Mouse (Mus musculus): ENCODE results near the gene Wdr61. TPM values are rescaled to one million over a fixed set of nuclear protein-coding genes. Genes with fewer than 3 reads are reported as not detected.
A peak's percentile ranks its signal among the peaks of the same experiment; 100 is the strongest.

Wdr61 gene
- polyA plus RNA-seq, 1 experiment from 2014 or later: 88.8 TPM

- peak; percentile 76 for ATAC-seq (ENCODE audit: low FRiP score, low read depth)
- Histone ChIP-seq H3K27me3 (no peaks in the 10 kb centered on the region), H3K9me3 (no peaks in the 10 kb centered on the region), H3K4me2 (no peak overlapping the region), H3K27ac (replicated peaks) (peak overlapping the region; percentile 72), H3K4me3 (no peak overlapping the region), H3K4me1 (replicated peaks) (peaks cover 15% of the 10 kb centered on the region), H3K36me3 (no peaks in the 10 kb centered on the region), H3K9ac (0 out of 2 replicates have a peak overlapping the region, but pooled peaks have one; percentile 5)
- 11% methylated on average over 21 of the region's 21 CpGs for WGBS
These were observed 18.1 kb upstream of the Wdr61 start for GRCm38 (mm10) chr9:54752201-54752943.

GRCm38 (mm10) chr9:54751684-54752083 is 17.4 kb upstream of the Wdr61 start:
- H3K27me3 ChIP-seq: no peaks in the 10 kb centered on the region
- no peak overlapping the region for H3K4me3 ChIP-seq
- WGBS: 82% methylated on average over 2 of the region's 2 CpGs
- H3K36me3 ChIP-seq: no peaks in the 10 kb centered on the region
- no peak overlapping the region for H3K9ac ChIP-seq
- H3K9me3 ChIP-seq: no peaks in the 10 kb centered on the region
- ATAC-seq (ENCODE audit: low FRiP score, low read depth): no peak
- H3K4me1 ChIP-seq (replicated peaks): peaks cover 15% of the 10 kb centered on the region
- no peak overlapping the region for H3K4me2 ChIP-seq
- no peak overlapping the region for H3K27ac ChIP-seq (replicated peaks)

- Histone ChIP-seq H3K9me3 (no peaks in the 10 kb centered on the region), H3K4me1 (replicated peaks) (peaks cover 23% of the 10 kb centered on the region), H3K27ac (replicated peaks) (no peak overlapping the region), H3K36me3 (no peaks in the 10 kb centered on the region), H3K27me3 (no peaks in the 10 kb centered on the region), H3K4me3 (no peak overlapping the region), H3K4me2 (no peak overlapping the region), H3K9ac (no peak overlapping the region)
- 80% methylated on average over 7 of the region's 7 CpGs for WGBS
- ATAC-seq (ENCODE audit: low FRiP score, low read depth): no peak
These were observed 16.1 kb upstream of the Wdr61 start for GRCm38 (mm10) chr9:54750215-54750981.

- H3K4me1 ChIP-seq (replicated peaks): 0 out of 2 replicates have a peak, but pooled peaks cover 8% of the 10 kb centered on the region
- H3K36me3 ChIP-seq: no peaks in the 10 kb centered on the region
- H3K27ac ChIP-seq (replicated peaks): no peak overlapping the region
- H3K9me3 ChIP-seq: no peaks in the 10 kb centered on the region
- no peak overlapping the region for H3K4me2 ChIP-seq
- no peaks in the 10 kb centered on the region for H3K27me3 ChIP-seq
- ATAC-seq (ENCODE audit: low FRiP score, low read depth): peak; percentile 45; the same call in 1 of the 2 replicates
- 20% methylated on average over 13 of the region's 13 CpGs for WGBS
- no peak overlapping the region for H3K4me3 ChIP-seq
- H3K9ac ChIP-seq: no peak overlapping the region
These were observed 11.5 kb upstream of the Wdr61 start for GRCm38 (mm10) chr9:54745740-54746370.

- no peak for ATAC-seq (ENCODE audit: low FRiP score, low read depth)
- Histone ChIP-seq H3K36me3 (no peaks in the 10 kb centered on the region), H3K27me3 (no peaks in the 10 kb centered on the region), H3K4me2 (no peak overlapping the region), H3K4me3 (no peak overlapping the region), H3K27ac (replicated peaks) (no peak overlapping the region), H3K9ac (no peak overlapping the region), H3K4me1 (replicated peaks) (0 out of 2 replicates have a peak, but pooled peaks cover 8% of the 10 kb centered on the region), H3K9me3 (no peaks in the 10 kb centered on the region)
- 82% methylated on average over 4 of the region's 4 CpGs for WGBS
These were observed 9.6 kb upstream of the Wdr61 start for GRCm38 (mm10) chr9:54743891-54744290.

GRCm38 (mm10) chr9:54738376-54738775 is 4.1 kb upstream of the Wdr61 start:
- Histone ChIP-seq H3K4me1 (replicated peaks) (peaks cover 13% of the 10 kb centered on the region), H3K4me3 (no peak overlapping the region), H3K9ac (no peak overlapping the region), H3K4me2 (no peak overlapping the region), H3K27ac (replicated peaks) (no peak overlapping the region), H3K36me3 (no peaks in the 10 kb centered on the region), H3K27me3 (no peaks in the 10 kb centered on the region), H3K9me3 (no peaks in the 10 kb centered on the region)
- peak; percentile 63; the same call in 1 of the 2 replicates for ATAC-seq (ENCODE audit: low FRiP score, low read depth)
- 20% methylated on average over 3 of the region's 3 CpGs for WGBS

- WGBS: 22% methylated on average over 9 of the region's 9 CpGs
- peaks cover 21% of the 10 kb centered on the region for H3K4me1 ChIP-seq (replicated peaks)
- no peaks in the 10 kb centered on the region for H3K36me3 ChIP-seq
- H3K27me3 ChIP-seq: no peaks in the 10 kb centered on the region
- H3K9me3 ChIP-seq: no peaks in the 10 kb centered on the region
- H3K4me3 ChIP-seq: no peak overlapping the region
- ATAC-seq (ENCODE audit: low FRiP score, low read depth): no peak
- 0 out of 2 replicates have a peak overlapping the region, but pooled peaks have one; percentile 6 for H3K4me2 ChIP-seq
- H3K27ac ChIP-seq (replicated peaks): no peak overlapping the region
- no peak overlapping the region for H3K9ac ChIP-seq
These were observed 2.0 kb upstream of the Wdr61 start for GRCm38 (mm10) chr9:54736284-54736701.

- Histone ChIP-seq H3K36me3 (peaks cover under 1% of the 10 kb centered on the region; the same call in 1 of the 2 replicates), H3K4me2 (peak overlapping the region; percentile 85), H3K4me1 (replicated peaks) (peaks cover 21% of the 10 kb centered on the region), H3K9me3 (no peaks in the 10 kb centered on the region), H3K27me3 (no peaks in the 10 kb centered on the region), H3K27ac (replicated peaks) (peak overlapping the region; percentile 67; the same call in 1 of the 2 replicates), H3K4me3 (peak overlapping the region; percentile 89), H3K9ac (peak overlapping the region; percentile 67)
- no peak for ATAC-seq (ENCODE audit: low FRiP score, low read depth)
- 23% methylated on average over 11 of the region's 11 CpGs for WGBS
These were observed 427 bp upstream of the Wdr61 start for GRCm38 (mm10) chr9:54734639-54735252.

- no peak for ATAC-seq (ENCODE audit: low FRiP score, low read depth)
- 85% methylated on average over 2 of the region's 2 CpGs for WGBS
These were observed 2.2 kb downstream of the Wdr61 start for GRCm38 (mm10) chr9:54732122-54732521.

GRCm38 (mm10) chr9:54726315-54726714 is 8.0 kb downstream of the Wdr61 start:
- Histone ChIP-seq H3K4me3 (no peak overlapping the region), H3K27me3 (no peaks in the 10 kb centered on the region), H3K9ac (no peak overlapping the region), H3K9me3 (no peaks in the 10 kb centered on the region), H3K27ac (replicated peaks) (no peak overlapping the region), H3K4me1 (replicated peaks) (no peaks in the 10 kb centered on the region), H3K36me3 (peaks cover 77% of the 10 kb centered on the region), H3K4me2 (no peak overlapping the region)
- WGBS: 84% methylated on average over 5 of the region's 5 CpGs
- no peak for ATAC-seq (ENCODE audit: low FRiP score, low read depth)

More at GRCm38 (mm10) chr9:54732122-54732521, 2.2 kb downstream of the Wdr61 start:
- no peak overlapping the region for H3K27ac ChIP-seq (replicated peaks)
- no peak overlapping the region for H3K4me3 ChIP-seq
- peaks cover 24% of the 10 kb centered on the region for H3K36me3 ChIP-seq
- H3K27me3 ChIP-seq: no peaks in the 10 kb centered on the region
- H3K4me2 ChIP-seq: no peak overlapping the region
- no peaks in the 10 kb centered on the region for H3K9me3 ChIP-seq
- H3K9ac ChIP-seq: no peak overlapping the region
- H3K4me1 ChIP-seq (replicated peaks): peaks cover 21% of the 10 kb centered on the region

- no peaks in the 10 kb centered on the region for H3K27me3 ChIP-seq
- WGBS: 97% methylated on average over 4 of the region's 4 CpGs
- no peaks in the 10 kb centered on the region for H3K9me3 ChIP-seq
- no peak overlapping the region for H3K4me3 ChIP-seq
- H3K36me3 ChIP-seq: peaks cover 86% of the 10 kb centered on the region
- H3K4me2 ChIP-seq: no peak overlapping the region
- H3K4me1 ChIP-seq (replicated peaks): no peaks in the 10 kb centered on the region
- H3K27ac ChIP-seq (replicated peaks): no peak overlapping the region
- no peak overlapping the region for H3K9ac ChIP-seq
- ATAC-seq (ENCODE audit: low FRiP score, low read depth): no peak
These were observed 11.7 kb downstream of the Wdr61 start for GRCm38 (mm10) chr9:54722596-54722995.

Measured in hindbrain, embryonic 15.5 days (tissue).